Mouse (Mus musculus) G1E (cell line): ENCODE results near the gene C1qtnf5.

Experiments
- CTCF ChIP-seq: IDR thresholded peaks from 2 replicates; pipeline ENCODE4 v1.5.1; 2012; ENCODE audit warnings: low read depth, low read length, inconsistent platforms, mixed read lengths
- GATA1 ChIP-seq: IDR thresholded peaks from 2 replicates; pipeline ENCODE4 v1.6.1; 2012; ENCODE audit warnings: borderline replicate concordance, low read length, inconsistent platforms, mixed read lengths
- GATA2 ChIP-seq: IDR thresholded peaks from 2 replicates; pipeline ENCODE4 v1.6.1; 2012; ENCODE audit warnings: low read depth, low read length, inconsistent platforms, borderline replicate concordance
- POLR2AphosphoS5 ChIP-seq: IDR thresholded peaks from 2 replicates; pipeline ENCODE4 v1.6.1; 2012; ENCODE audit warnings: low read depth, low read length, inconsistent platforms; ENCODE audit not compliant: insufficient replicate concordance
- TAL1 ChIP-seq: conservative IDR thresholded peaks from 2 replicates; pipeline ENCODE4 v1.6.1; 2012; ENCODE audit warnings: low read depth, low read length, inconsistent platforms, mixed read lengths

DNA sequence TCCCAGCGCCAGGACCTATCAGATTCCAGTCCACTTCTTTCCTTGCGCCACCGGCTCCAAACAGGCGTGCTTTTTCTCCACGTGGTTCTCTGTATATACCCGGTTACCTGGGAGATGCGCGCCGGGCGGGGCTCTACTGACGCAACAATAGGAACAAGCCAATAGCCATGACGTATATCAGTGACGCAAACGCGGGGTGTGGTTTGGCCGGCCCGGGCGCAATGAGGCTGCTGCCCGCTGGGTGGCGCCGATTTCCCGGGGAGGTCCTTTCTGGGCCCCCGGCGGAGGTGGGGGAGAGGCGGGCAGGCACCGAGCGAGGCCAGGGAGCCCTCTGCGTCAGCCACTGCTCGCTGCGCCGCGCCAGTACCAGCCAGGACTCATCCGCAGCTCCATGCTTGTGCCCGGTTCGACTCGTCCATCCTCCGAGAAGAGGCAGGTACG lies 40.2 kb upstream of the C1qtnf5 start, which contains the start of gene Usp2:
- TF ChIP-seq TAL1 (no peak), CTCF (peak; percentile 64; the same call in 1 of the 2 replicates), POLR2AphosphoS5 (no peak), GATA1 (no peak), GATA2 (no peak)
